In the genomic region with DNA sequence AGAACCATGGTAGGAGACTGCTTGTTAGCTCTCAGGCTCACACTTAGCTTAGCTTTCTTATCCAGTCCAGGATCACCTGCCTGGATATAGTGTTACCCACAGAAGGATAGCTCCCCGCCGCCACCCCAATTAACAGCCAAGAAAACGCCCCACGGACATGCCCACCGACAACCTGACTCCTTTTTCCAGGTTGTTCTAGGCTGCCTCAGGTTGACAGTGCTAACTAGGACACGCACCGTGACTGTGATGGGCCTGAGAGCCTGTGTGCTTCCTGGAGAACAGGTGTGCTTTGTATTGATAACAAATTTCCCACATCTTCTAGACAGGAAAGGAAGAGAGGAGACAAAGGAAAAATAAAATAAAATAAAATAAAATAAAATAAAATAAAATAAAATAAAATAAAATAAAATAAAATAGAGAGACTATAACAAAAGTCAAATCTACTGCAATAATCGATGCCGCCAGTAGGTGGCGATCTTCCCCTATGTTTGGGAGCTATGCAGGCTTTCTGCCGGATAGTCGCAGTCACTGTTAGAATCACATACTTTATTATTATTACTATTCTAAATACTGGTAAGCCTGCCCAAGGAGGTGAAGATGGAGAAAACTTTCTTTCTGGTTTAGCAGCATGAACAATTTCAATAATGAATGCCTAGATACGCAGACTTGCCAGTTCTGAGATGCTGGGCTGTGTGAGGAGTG, we compare ENCODE assay signal across 9 mouse cellular contexts.
A peak's percentile ranks its signal among the peaks of the same experiment; 100 is the strongest.
DNase-seq lines count a peak whose midpoint lies in the region; ATAC-seq and TF ChIP-seq lines count a peak whose summit lies in the region.
"Had no signal": no experiment of that assay in that cellular context is flagged by ENCODE, and none has a peak within 500 bp of the region (broad histone marks: within the 10 kb centered on the region; RNA-seq: fewer than 3 reads in every experiment).

No protein-coding gene starts in this region.

- peak; percentile 75; the same call in 1 of the 2 replicates for TF ChIP-seq CTCF in brain, embryonic 14.5 days (IDR thresholded peaks at IDR 0.05; ENCODE audit: borderline replicate concordance, extremely low read depth, insufficient read depth, insufficient read length)

- H3K4me2 ChIP-seq in forebrain, embryonic 12.5 days = no peak overlapping the region
- H3K4me2 ChIP-seq: liver, embryonic 15.5 days had no signal

- H3K27me3 ChIP-seq in forebrain, embryonic 12.5 days = no peaks in the 10 kb centered on the region
- no peaks in the 10 kb centered on the region for H3K27me3 ChIP-seq in midbrain, embryonic 10.5 days (ENCODE audit: low read depth, poor library complexity, severe bottlenecking)
- H3K27me3 ChIP-seq: liver, embryonic 15.5 days had no signal

- no peak overlapping the region for H3K4me3 ChIP-seq in forebrain, embryonic 12.5 days (replicated peaks)
- H3K4me3 ChIP-seq in midbrain, embryonic 10.5 days = no peak overlapping the region
- H3K4me3 ChIP-seq: erythroblast, embryonic 14.5 days; liver, embryonic 15.5 days had no signal

- H3K9ac ChIP-seq in forebrain, embryonic 12.5 days = no peak overlapping the region
- H3K9ac ChIP-seq: liver, embryonic 15.5 days had no signal

- TF ChIP-seq POLR2A in brain, embryonic 14.5 days (IDR thresholded peaks at IDR 0.05; ENCODE audit: borderline replicate concordance, extremely low read depth, insufficient read depth, insufficient read length, poor library complexity, severe bottlenecking) = no peak

- H3K9me3 ChIP-seq in forebrain, embryonic 12.5 days = no peaks in the 10 kb centered on the region
- no peaks in the 10 kb centered on the region; the same call in 1 of the 2 replicates for H3K9me3 ChIP-seq in midbrain, embryonic 10.5 days (replicated peaks)
- H3K9me3 ChIP-seq: liver, embryonic 15.5 days had no signal

- H3K4me1 ChIP-seq in forebrain, embryonic 12.5 days = no peaks in the 10 kb centered on the region
- no peaks in the 10 kb centered on the region for H3K4me1 ChIP-seq in midbrain, embryonic 10.5 days
- H3K4me1 ChIP-seq: liver, embryonic 15.5 days had no signal

- 40% methylated on average over 13 of the region's 13 CpGs for WGBS in forebrain, embryonic 12.5 days
- WGBS in midbrain, embryonic 10.5 days = 44% methylated on average over 13 of the region's 13 CpGs

- peak; percentile 64 for ATAC-seq in forebrain, embryonic 12.5 days (ENCODE audit: low FRiP score)

- no peaks in the 10 kb centered on the region for H3K36me3 ChIP-seq in forebrain, embryonic 12.5 days (replicated peaks)
- no peaks in the 10 kb centered on the region for H3K36me3 ChIP-seq in midbrain, embryonic 10.5 days
- H3K36me3 ChIP-seq: liver, embryonic 15.5 days had no signal

- H3K27ac ChIP-seq in forebrain, embryonic 12.5 days = no peak overlapping the region
- H3K27ac ChIP-seq in midbrain, embryonic 10.5 days (replicated peaks) = no peak overlapping the region
- H3K27ac ChIP-seq: liver, embryonic 15.5 days had no signal

- peak; percentile 33 for DNase-seq in ovary, postnatal 10 days (ENCODE audit: low spot score)
- no peak for DNase-seq in ovary, adult 18-20 months (ENCODE audit: low spot score)
- peak; percentile 84 for DNase-seq in brain, embryonic 14.5 days (ENCODE audit: low read depth)
- peak; percentile 12 to 77 for DNase-seq in kidney, postnatal 36 days
- peak; percentile 57 for DNase-seq in midbrain, embryonic 10.5 days (ENCODE audit: low spot score)
- peak; percentile 23 for DNase-seq in skeletal muscle tissue, adult 2 months (ENCODE audit: low read depth, low spot score)
